Mouse (Mus musculus): Measurements from ENCODE around the gene Ankfy1.

GRCm38 (mm10) chr11:72688242-72688641, 1.6 kb upstream of the Ankfy1 start:
- TF ChIP-seq EP300 (IDR thresholded peaks at IDR 0.05; ENCODE audit: low read depth) (no peak), CTCF (IDR thresholded peaks at IDR 0.05; ENCODE audit: low read depth) (no peak)
